Mouse (Mus musculus) adrenal gland, adult 8-10 months (tissue): ENCODE measurements around the gene Serpina1d. TPM values are rescaled to one million over a fixed set of nuclear protein-coding genes. Genes with fewer than 3 reads are reported as not detected.
"Not testable (repeated sequence)": the region's sequence is repeated elsewhere in the genome, so short reads cannot be mapped to it uniquely, and the experiment has no call there.

Experiments used
- DNase-seq: peaks from one replicate; pipeline ENCODE4 v3.0.0; 2022
- total RNA-seq, 4 experiments: library from RNA; stranded (reverse); gene quantifications; 2 replicates each; pipeline ENCODE4 v1.2.4; 2022

The Serpina1d gene
- total RNA-seq, result 1 to 10 TPM in 2 of 4 experiments, under 1 TPM in 2; 0.25 to 2.4 (median 0.72) TPM

DNA sequence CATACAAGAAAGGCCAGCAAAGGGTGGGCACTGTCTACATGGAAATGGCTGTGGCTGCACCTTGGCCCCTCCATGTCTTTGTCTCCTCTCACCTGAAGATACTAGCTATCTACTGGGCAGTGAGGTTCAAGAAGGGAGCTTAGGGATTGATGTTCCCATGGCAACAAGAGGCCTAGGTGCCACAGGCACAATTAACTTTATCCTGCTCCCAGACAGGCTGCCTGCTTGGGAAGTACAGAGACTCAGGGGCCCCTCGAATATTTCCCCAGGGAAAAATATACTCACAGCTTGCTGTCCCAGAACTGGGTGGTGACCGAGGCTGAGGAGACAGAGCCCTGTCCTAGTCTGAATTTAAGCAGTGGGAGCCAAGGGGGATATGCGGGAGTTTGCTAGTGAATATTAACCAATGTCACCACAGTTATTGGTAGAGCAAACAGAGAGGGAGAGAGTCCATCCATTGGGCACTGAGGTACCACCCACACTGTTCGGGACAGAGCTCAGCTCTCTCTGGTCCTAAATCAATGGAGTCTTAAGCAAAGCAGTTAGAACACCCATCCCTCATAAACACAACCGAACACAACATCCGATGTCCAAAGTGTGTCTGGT, at the start of gene Serpina1d:
Serpina1d (minus strand) TSS at position 347 of the 606 bp plus-strand sequence.
- not testable (repeated sequence) for DNase-seq

DNA sequence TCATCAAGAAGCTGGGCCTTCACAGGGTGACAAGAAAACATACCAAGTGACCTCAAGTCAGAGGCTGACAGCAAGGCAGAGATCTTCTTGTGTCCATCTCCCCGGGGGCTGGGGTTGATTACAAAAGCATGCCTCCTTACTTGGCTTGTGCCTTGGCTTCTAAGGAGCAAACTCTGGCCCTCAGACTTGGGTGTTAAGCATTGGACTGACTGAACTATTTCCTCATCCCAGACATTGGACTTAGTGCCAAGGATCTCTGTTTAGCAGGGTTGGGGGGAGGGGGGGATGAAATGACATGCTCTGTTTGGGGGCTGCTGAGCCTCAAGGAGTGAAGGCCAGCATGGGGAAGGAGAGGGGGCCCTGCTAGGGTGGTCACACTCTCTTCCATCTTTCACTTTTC, 2.8 kb downstream of the Serpina1d start:
- not testable (repeated sequence) for DNase-seq

DNA sequence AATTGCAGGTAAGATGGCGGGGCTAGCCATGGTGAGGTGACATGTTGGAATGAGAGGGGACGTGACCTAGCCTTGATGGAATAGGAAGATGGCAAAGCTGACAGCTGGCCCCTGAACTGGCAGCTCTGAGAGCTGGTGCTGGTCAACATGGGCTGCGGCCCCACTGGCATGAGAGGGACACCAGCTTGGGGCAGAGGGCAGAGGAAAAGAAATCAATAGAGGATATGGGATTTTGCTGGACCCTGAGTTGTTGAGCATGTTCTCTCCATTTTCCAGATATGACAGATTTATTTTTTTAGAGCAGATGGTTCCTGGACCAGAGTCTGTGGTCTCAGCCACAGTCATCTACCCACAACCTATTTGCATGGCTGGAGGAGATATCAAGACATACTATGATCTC, 10.3 kb downstream of the Serpina1d start:
- DNase-seq, result not testable (repeated sequence)

DNA sequence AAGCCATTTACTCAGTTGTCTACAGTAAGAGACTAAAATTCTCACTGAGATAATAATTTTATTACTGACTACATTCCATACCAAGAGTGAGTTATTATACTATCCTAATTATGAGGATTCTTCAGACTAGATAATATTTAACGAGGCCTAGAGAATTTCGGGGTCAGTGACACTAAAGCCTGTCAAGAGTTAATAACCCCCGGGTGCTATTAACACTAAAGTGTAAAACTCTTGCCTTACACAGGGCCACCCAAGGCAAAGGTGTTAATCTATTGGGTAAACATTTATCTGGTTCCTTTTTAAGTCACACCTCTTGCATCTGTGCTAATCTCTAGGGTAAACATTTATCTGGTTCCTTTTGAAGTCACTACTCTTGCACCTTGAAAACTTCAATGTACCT, 13.1 kb downstream of the Serpina1d start:
- not testable (repeated sequence) for DNase-seq

DNA sequence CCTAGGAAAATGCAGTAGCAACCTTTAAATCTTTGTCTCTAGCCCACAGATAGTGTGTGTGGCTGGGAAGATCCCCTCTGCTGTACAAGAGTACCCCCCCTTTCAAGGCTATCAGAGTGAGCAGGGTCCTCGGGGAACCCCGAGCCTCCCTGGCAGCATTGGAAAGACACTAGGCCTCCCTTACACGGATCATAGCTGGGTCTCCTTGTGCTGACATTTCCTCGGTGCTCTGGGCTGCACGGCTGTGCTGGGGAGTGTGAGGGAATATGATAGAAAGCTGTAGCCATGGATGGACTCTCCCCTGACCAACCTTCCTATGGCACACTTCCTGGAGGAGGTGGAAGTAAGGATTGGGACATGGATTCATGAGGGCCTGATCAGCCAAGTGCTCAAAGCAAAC, 27.4 kb downstream of the Serpina1d start:
- DNase-seq, result not testable (repeated sequence)

DNA sequence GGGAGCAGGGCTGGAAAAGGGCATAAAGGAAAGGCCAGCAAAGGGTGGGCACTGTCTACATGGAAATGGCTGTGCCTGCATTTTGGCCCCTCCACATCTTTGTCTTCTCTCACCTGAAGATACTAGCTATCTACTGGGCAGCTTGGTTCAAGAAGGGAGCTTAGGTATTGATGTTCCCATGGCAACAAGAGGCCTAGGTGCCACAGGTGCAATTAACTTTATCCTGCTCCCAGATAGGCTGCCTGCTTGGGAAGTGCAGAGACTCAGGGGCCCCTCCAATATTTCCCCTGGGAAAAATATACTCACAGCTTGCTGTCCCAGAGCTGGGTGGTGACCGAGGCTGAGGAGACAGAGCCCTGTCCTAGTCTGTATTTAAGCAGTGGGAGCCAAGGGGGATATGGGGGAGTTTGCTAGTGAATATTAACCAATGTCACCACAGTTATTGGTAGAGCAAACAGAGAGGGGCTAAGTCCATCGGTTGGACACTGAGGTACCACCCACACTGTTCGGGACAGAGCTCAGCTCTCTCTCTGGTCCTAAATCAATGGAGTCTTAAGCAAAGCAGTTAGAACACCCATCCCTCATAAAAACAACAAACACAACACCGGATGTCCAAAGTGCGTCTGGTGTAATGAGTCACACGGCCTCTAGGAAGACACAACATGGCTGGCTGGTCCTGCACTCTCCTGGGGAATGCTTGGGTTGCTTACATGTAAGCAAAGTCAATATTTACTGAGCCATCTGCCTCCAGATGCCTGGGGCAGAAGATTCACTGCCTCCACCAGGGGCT, 35.4 kb downstream of the Serpina1d start:
- not testable (repeated sequence) for DNase-seq

DNA sequence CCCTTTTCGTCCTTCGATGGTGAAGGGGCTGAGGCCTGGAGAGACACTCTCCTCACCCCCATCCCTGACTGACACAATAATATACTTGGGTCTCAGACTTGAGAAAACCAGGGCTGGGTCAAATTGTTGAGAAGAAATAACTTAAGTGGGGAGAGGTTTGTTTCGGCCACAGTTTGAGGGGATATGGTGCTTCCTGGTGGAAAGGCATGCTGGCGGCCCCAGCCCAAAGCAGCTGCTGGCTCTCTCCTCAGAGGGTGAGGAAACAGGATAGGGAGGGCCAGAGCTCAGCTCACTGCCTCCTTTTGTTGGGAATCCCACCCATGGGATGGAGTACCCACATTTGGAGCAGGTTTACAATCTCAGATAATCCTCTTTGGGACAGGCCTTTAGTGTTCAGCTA, 37.8 kb downstream of the Serpina1d start:
- DNase-seq, result not testable (repeated sequence)

DNA sequence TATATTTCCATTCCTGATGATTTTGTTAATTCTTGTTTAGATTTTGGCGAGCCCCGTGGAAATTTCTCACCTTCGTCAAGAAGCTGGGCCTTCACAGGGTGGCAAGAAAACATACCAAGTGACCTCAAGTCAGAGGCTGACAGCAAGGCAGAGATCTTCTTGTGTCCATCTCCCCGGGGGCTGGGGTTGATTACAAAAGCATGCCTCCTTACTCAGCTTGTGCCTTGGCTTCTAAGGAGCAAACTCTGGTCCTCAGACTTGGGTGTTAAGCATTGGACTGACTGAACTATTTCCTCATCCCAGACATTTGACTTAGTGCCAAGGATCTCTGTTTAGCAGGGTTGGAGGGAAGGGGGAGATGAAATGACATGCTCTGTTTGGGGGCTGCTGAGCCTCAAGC, 38.3 kb downstream of the Serpina1d start:
- not testable (repeated sequence) for DNase-seq

Other genes starting within 250 kb of the Serpina1d start
- 10 to 100 TPM in 1 of 4 experiments, 1 to 10 TPM in 3; 4.0 to 11.1 (median 7.3) TPM for gene Ppp4r4, start 241.3 kb downstream of the Serpina1d start, total RNA-seq
- under 1 TPM in 3 of 4 experiments, not detected in 1; 0.25 to 0.61 (median 0.27) TPM for gene Serpina10, start 142.1 kb downstream of the Serpina1d start, total RNA-seq
- 10 to 100 TPM in 1 of 4 experiments, 1 to 10 TPM in 1, under 1 TPM in 2; 0.56 to 12.4 (median 4.6) TPM for gene Serpina6, start 116.4 kb downstream of the Serpina1d start, total RNA-seq
- gene Serpina16, start 97.5 kb downstream of the Serpina1d start, total RNA-seq, result under 1 TPM in 1 of 4 experiments, not detected in 3; 0.30 TPM
- gene Serpina1f, start 78.1 kb downstream of the Serpina1d start, total RNA-seq, result not detected
- gene Serpina1b, start 56.8 kb upstream of the Serpina1d start, total RNA-seq, result 1 to 10 TPM in 3 of 4 experiments, under 1 TPM in 1; 0.86 to 4.1 (median 1.9) TPM
- gene Serpina1a, start 90.0 kb upstream of the Serpina1d start, total RNA-seq, result 1 to 10 TPM in 1 of 4 experiments, under 1 TPM in 2, not detected in 1; 0.56 to 1.4 (median 0.70) TPM
- 1 to 10 TPM in 1 of 4 experiments, under 1 TPM in 1, not detected in 2; 0.93 to 4.6 TPM for gene Serpina1c, start 131.3 kb upstream of the Serpina1d start, total RNA-seq
- gene Serpina1e, start 185.4 kb upstream of the Serpina1d start, total RNA-seq, result 1 to 10 TPM in 1 of 4 experiments, under 1 TPM in 1, not detected in 2; 0.20 to 1.4 TPM
- gene Serpina11, start 216.4 kb upstream of the Serpina1d start, total RNA-seq, result not detected
- not detected for gene Serpina9, start 240.2 kb upstream of the Serpina1d start, total RNA-seq